Comparison of ENCODE assay signal across 28 mouse cellular contexts in the genomic region with DNA sequence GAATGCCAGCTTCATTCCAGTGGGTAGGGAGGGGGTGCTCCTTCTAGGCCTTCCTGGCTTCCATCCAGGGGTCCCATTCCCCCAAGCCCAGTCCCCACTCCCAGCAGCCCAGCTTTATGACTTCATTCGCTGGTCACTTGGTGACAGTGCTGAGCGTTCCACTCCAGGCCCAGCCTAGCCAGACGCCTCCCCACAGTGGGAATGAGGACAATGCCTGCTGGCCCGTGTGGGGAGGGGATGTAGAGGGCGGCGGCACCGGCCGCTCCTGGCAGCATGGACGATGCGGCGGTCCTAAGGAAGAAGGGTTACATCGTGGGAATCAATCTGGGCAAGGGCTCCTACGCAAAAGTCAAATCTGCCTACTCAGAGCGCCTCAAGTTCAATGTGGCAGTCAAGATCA. TPM values are rescaled to one million over a fixed set of nuclear protein-coding genes. Genes with fewer than 3 reads are reported as not detected.
"Had no signal": no experiment of that assay in that cellular context is flagged by ENCODE, and none has a peak within 500 bp of the region (broad histone marks: within the 10 kb centered on the region; RNA-seq: fewer than 3 reads in every experiment).

Gene Dgcr2 (minus strand): TSS at position 101 of the 400 bp plus-strand sequence.
Gene Tssk2 (plus strand): TSS at position 176 of the 400 bp plus-strand sequence.

- DNase-seq: gastrocnemius, adult 2 months; gastrocnemius, postnatal 10 days; gastrocnemius, postnatal 25 days; heart, adult 2 months; heart, postnatal 10 days; heart, postnatal 4 days; kidney, adult 18-20 months; kidney, adult 8-10 months; kidney, postnatal 10 days; kidney, postnatal 4 days; liver had no signal

- H3K9ac ChIP-seq: heart, embryonic 12.5 days; hindbrain, embryonic 12.5 days; hindbrain, embryonic 14.5 days; intestine, embryonic 15.5 days; limb, embryonic 12.5 days had no signal

- H3K27ac ChIP-seq: gastrocnemius, adult 2 months; heart, adult 2 months; hindbrain, embryonic 10.5 days; hindbrain, embryonic 12.5 days; hindbrain, embryonic 14.5 days; intestine, embryonic 15.5 days; layer of hippocampus, adult 2 months; left cerebral cortex, adult 2 months; limb, embryonic 10.5 days; limb, embryonic 12.5 days had no signal

- ATAC-seq: inflammation-experienced regulatory T-cells, adult 6 months; intestine, embryonic 15.5 days; intestine, postnatal 0 days had no signal

- H3K27me3 ChIP-seq: heart, embryonic 12.5 days; hindbrain, embryonic 12.5 days; intestine, embryonic 15.5 days; limb, embryonic 12.5 days had no signal

- H3K4me2 ChIP-seq: heart, embryonic 12.5 days; hindbrain, embryonic 12.5 days; hindbrain, embryonic 14.5 days; intestine, embryonic 15.5 days; limb, embryonic 12.5 days; liver, embryonic 11.5 days had no signal

- H3K4me1 ChIP-seq: heart, embryonic 12.5 days; hindbrain, embryonic 10.5 days; hindbrain, embryonic 12.5 days; intestine, embryonic 15.5 days; limb, embryonic 10.5 days; limb, embryonic 12.5 days had no signal

- H3K9me3 ChIP-seq: heart, embryonic 12.5 days; hindbrain, embryonic 10.5 days; hindbrain, embryonic 12.5 days; intestine, embryonic 15.5 days; limb, embryonic 10.5 days; limb, embryonic 12.5 days had no signal

- H3K4me3 ChIP-seq: gastrocnemius, adult 2 months; heart, adult 2 months; heart, embryonic 12.5 days; hindbrain, embryonic 10.5 days; hindbrain, embryonic 12.5 days; intestine, embryonic 15.5 days; layer of hippocampus, adult 2 months; left cerebral cortex, adult 2 months; limb, embryonic 10.5 days; limb, embryonic 12.5 days had no signal

RNA-seq across cellular contexts. Expression of gene Tssk2, which starts in this region (rescaled TPM):
- polyA plus RNA-seq: frontal cortex, adult 2 months; heart, embryonic 12.5 days; heart, embryonic 14.5 days; heart, embryonic 16.5 days; hindbrain, embryonic 10.5 days; hindbrain, embryonic 14.5 days; intestine, embryonic 15.5 days; intestine, postnatal 0 days; kidney, embryonic 14.5 days; kidney, embryonic 16.5 days; limb, embryonic 10.5 days; limb, embryonic 12.5 days had no signal
